Mouse (Mus musculus): ENCODE measurements around the gene Tbc1d2. TPM values are rescaled to one million over a fixed set of nuclear protein-coding genes. Genes with fewer than 3 reads are reported as not detected.
"Not testable (repeated sequence)": the region's sequence is repeated elsewhere in the genome, so short reads cannot be mapped to it uniquely, and the experiment has no call there.

Gene Tbc1d2
- polyA plus RNA-seq, 1 experiment from 2014 or later = 3.1 TPM

DNA sequence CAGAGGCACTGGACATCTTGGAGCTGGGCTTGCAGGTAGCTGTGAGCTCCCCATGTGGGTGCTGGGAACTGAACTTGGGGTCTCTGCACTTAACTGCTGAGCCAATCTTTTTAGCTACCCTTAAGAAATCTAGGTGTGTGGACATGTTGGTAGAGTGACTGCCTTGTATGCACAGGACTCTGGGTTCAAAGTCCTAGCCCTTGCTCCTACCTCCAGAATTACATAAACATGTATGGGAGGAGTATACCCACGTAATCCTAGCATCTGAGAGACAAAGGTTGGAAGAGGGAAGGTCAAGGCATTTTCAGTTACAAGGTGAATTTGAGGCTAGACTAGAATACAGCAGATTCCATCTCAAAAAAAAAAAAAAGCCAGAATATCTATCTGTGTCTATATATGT lies 5.3 kb upstream of the Tbc1d2 start:
- no peak overlapping the region for H3K9ac ChIP-seq (ENCODE audit: low read length)
- no peak overlapping the region for H3K4me2 ChIP-seq (ENCODE audit: low read depth, low read length)
- no peaks in the 10 kb centered on the region for H3K4me1 ChIP-seq (ENCODE audit: control insufficient read depth, insufficient read depth, low read length)
- 59% methylated on average over 1 of the region's 1 CpGs for WGBS
- ATAC-seq (ENCODE audit: insufficient read depth, low FRiP score) = no peak
- H3K27me3 ChIP-seq (ENCODE audit: control insufficient read depth, insufficient read depth, low read length) = peaks cover 6% of the 10 kb centered on the region; the same call in 1 of the 2 replicates
- H3K36me3 ChIP-seq (ENCODE audit: control insufficient read depth, insufficient read depth, low read length) = no peaks in the 10 kb centered on the region
- no peak overlapping the region for H3K4me3 ChIP-seq (replicated peaks; ENCODE audit: low read length)
- H3K27ac ChIP-seq (ENCODE audit: low read length) = no peak overlapping the region
- no peaks in the 10 kb centered on the region for H3K9me3 ChIP-seq (replicated peaks; ENCODE audit: control insufficient read depth, low read length)

GRCm38 (mm10) chr4:46649161-46649560 lies 848 bp downstream of the Tbc1d2 start:
- Histone ChIP-seq H3K27ac (ENCODE audit: low read length) (peak overlapping the region; percentile 26; the same call in 1 of the 2 replicates), H3K9ac (ENCODE audit: low read length) (peak overlapping the region; percentile 76), H3K4me3 (replicated peaks; ENCODE audit: low read length) (peak overlapping the region; percentile 58), H3K4me2 (ENCODE audit: low read depth, low read length) (peak overlapping the region; percentile 96), H3K4me1 (ENCODE audit: control insufficient read depth, insufficient read depth, low read length) (peaks cover 5% of the 10 kb centered on the region; the same call in 1 of the 2 replicates), H3K27me3 (ENCODE audit: control insufficient read depth, insufficient read depth, low read length) (peaks cover 6% of the 10 kb centered on the region; the same call in 1 of the 2 replicates), H3K9me3 (replicated peaks; ENCODE audit: control insufficient read depth, low read length) (no peaks in the 10 kb centered on the region), H3K36me3 (ENCODE audit: control insufficient read depth, insufficient read depth, low read length) (no peaks in the 10 kb centered on the region)
- no peak for ATAC-seq (ENCODE audit: insufficient read depth, low FRiP score)
- WGBS = 27% methylated on average over 4 of the region's 4 CpGs

- Histone ChIP-seq H3K27me3 (ENCODE audit: control insufficient read depth, insufficient read depth, low read length) (no peaks in the 10 kb centered on the region), H3K36me3 (ENCODE audit: control insufficient read depth, insufficient read depth, low read length) (no peaks in the 10 kb centered on the region), H3K9ac (ENCODE audit: low read length) (no peak overlapping the region), H3K27ac (ENCODE audit: low read length) (peak overlapping the region; percentile 31), H3K4me3 (replicated peaks; ENCODE audit: low read length) (no peak overlapping the region), H3K4me1 (ENCODE audit: control insufficient read depth, insufficient read depth, low read length) (0 out of 2 replicates have a peak, but pooled peaks cover 2% of the 10 kb centered on the region), H3K9me3 (replicated peaks; ENCODE audit: control insufficient read depth, low read length) (no peaks in the 10 kb centered on the region), H3K4me2 (ENCODE audit: low read depth, low read length) (no peak overlapping the region)
- WGBS = 81% methylated on average over 8 of the region's 8 CpGs
- ATAC-seq (ENCODE audit: insufficient read depth, low FRiP score) = peak; percentile 16; the same call in 1 of the 2 replicates
These were observed 6.3 kb downstream of the Tbc1d2 start for GRCm38 (mm10) chr4:46643676-46644112.

DNA sequence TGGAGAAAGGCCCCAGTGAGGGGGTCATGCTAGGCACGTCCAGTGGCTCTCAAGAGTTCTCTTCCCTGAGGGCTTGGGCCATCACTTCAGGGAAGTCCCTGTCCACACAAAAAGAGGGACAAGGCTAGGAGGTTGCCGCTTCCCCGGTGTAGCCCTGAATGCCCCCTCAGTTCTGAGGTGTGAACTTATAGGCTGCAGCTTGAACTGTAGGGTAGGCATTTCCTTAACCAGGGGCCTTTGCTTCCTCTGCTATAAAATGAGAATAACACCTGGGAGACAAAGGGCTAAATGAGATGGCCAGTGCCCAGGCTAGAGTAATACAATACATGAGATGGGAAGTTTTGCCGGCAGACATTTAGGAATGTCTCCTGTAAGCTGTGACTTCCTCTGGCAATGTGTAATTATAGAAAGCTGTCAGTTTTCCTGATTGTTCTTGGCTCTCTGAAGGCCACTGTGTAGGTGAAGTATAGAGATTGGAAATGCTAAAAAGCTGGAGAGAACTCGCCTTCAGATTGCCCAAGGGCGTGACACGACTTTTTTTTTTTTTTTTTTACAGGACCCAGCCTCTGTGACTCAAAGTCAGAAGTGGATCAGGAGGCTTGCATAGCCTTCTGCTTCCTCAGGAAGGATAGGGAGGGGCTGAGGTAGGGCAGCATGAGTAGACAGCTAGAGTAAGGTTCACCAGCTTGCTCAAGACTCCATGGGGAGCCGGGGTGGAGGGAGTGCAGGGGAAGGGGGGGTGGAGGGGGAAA lies 6.9 kb downstream of the Tbc1d2 start:
- Histone ChIP-seq H3K4me1 (ENCODE audit: control insufficient read depth, insufficient read depth, low read length) (0 out of 2 replicates have a peak, but pooled peaks cover 2% of the 10 kb centered on the region), H3K27ac (ENCODE audit: low read length) (peak overlapping the region; percentile 31), H3K9ac (ENCODE audit: low read length) (no peak overlapping the region), H3K27me3 (ENCODE audit: control insufficient read depth, insufficient read depth, low read length) (no peaks in the 10 kb centered on the region), H3K4me3 (replicated peaks; ENCODE audit: low read length) (no peak overlapping the region), H3K9me3 (replicated peaks; ENCODE audit: control insufficient read depth, low read length) (no peaks in the 10 kb centered on the region), H3K4me2 (ENCODE audit: low read depth, low read length) (no peak overlapping the region), H3K36me3 (ENCODE audit: control insufficient read depth, insufficient read depth, low read length) (no peaks in the 10 kb centered on the region)
- ATAC-seq (ENCODE audit: insufficient read depth, low FRiP score) = peak; percentile 86
- 69% methylated on average over 8 of the region's 8 CpGs for WGBS

- Histone ChIP-seq H3K9me3 (replicated peaks; ENCODE audit: control insufficient read depth, low read length) (no peaks in the 10 kb centered on the region), H3K9ac (ENCODE audit: low read length) (no peak overlapping the region), H3K4me1 (ENCODE audit: control insufficient read depth, insufficient read depth, low read length) (0 out of 2 replicates have a peak, but pooled peaks cover 2% of the 10 kb centered on the region), H3K4me3 (replicated peaks; ENCODE audit: low read length) (no peak overlapping the region), H3K4me2 (ENCODE audit: low read depth, low read length) (no peak overlapping the region), H3K27ac (ENCODE audit: low read length) (no peak overlapping the region), H3K36me3 (ENCODE audit: control insufficient read depth, insufficient read depth, low read length) (no peaks in the 10 kb centered on the region), H3K27me3 (ENCODE audit: control insufficient read depth, insufficient read depth, low read length) (no peaks in the 10 kb centered on the region)
- no peak for ATAC-seq (ENCODE audit: insufficient read depth, low FRiP score)
- WGBS = 74% methylated on average over 4 of the region's 4 CpGs
These were observed 8.7 kb downstream of the Tbc1d2 start for GRCm38 (mm10) chr4:46641283-46641682.

DNA sequence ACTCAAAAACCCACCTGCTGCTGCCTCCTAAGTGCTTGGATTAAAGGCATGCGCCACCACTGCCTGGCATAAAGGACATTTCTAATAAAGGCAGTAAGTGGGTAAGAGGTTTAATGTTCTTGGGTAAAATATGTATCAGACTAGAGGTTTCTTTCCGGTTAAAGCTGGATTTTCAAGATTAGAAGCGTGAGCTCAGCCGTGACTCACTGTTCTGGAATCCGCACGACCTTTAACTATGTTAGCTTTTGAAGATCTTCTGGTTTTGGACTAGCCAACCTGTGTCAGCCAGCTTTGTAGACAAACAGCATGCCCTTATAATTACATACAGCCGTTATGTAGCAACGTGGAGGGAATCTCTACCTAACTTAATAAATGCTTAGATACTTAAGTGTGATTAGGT lies 10.1 kb downstream of the Tbc1d2 start:
- no peak for ATAC-seq (ENCODE audit: insufficient read depth, low FRiP score)
- Histone ChIP-seq H3K27ac (ENCODE audit: low read length) (no peak overlapping the region), H3K4me1 (ENCODE audit: control insufficient read depth, insufficient read depth, low read length) (0 out of 2 replicates have a peak, but pooled peaks cover 2% of the 10 kb centered on the region), H3K9me3 (replicated peaks; ENCODE audit: control insufficient read depth, low read length) (no peaks in the 10 kb centered on the region), H3K27me3 (ENCODE audit: control insufficient read depth, insufficient read depth, low read length) (no peaks in the 10 kb centered on the region), H3K4me3 (replicated peaks; ENCODE audit: low read length) (no peak overlapping the region), H3K36me3 (ENCODE audit: control insufficient read depth, insufficient read depth, low read length) (no peaks in the 10 kb centered on the region), H3K4me2 (ENCODE audit: low read depth, low read length) (no peak overlapping the region), H3K9ac (ENCODE audit: low read length) (no peak overlapping the region)
- WGBS = 57% methylated on average over 8 of the region's 8 CpGs

DNA sequence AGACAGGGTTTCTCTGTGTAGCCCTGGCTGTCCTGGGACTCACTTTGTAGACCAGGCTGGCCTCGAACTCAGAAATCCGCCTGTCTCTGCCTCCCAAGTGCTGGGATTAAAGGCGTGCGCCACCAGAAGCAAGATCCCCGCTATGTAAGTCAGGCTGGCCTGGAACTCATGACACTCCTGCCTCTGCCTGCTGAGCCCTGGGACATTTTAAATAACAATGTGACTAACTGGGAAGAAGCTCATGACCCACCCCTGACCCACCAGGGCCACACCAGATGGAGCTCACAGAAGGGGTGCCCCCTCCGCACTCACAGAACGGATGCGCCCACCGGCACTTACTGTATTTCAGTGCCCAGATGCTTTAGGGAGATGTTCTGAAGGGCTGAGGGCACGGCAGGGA lies 12.8 kb downstream of the Tbc1d2 start:
- 91% methylated on average over 10 of the region's 10 CpGs for WGBS
- H3K4me2 ChIP-seq (ENCODE audit: low read depth, low read length) = not testable (repeated sequence)

GRCm38 (mm10) chr4:46635702-46636430 lies 14.1 kb downstream of the Tbc1d2 start:
- Histone ChIP-seq H3K4me2 (ENCODE audit: low read depth, low read length) (no peak overlapping the region), H3K9me3 (replicated peaks; ENCODE audit: control insufficient read depth, low read length) (no peaks in the 10 kb centered on the region), H3K27me3 (ENCODE audit: control insufficient read depth, insufficient read depth, low read length) (no peaks in the 10 kb centered on the region), H3K9ac (ENCODE audit: low read length) (no peak overlapping the region), H3K36me3 (ENCODE audit: control insufficient read depth, insufficient read depth, low read length) (no peaks in the 10 kb centered on the region), H3K4me3 (replicated peaks; ENCODE audit: low read length) (no peak overlapping the region), H3K27ac (ENCODE audit: low read length) (no peak overlapping the region), H3K4me1 (ENCODE audit: control insufficient read depth, insufficient read depth, low read length) (0 out of 2 replicates have a peak, but pooled peaks cover 2% of the 10 kb centered on the region)
- WGBS = 76% methylated on average over 16 of the region's 16 CpGs
- no peak for ATAC-seq (ENCODE audit: insufficient read depth, low FRiP score)

More for the DNA sequence above, 12.8 kb downstream of the Tbc1d2 start:
- H3K27me3 ChIP-seq (ENCODE audit: control insufficient read depth, insufficient read depth, low read length); H3K4me1 ChIP-seq (ENCODE audit: control insufficient read depth, insufficient read depth, low read length); H3K4me3 ChIP-seq (replicated peaks; ENCODE audit: low read length); H3K9me3 ChIP-seq (replicated peaks; ENCODE audit: control insufficient read depth, low read length); H3K36me3 ChIP-seq (ENCODE audit: control insufficient read depth, insufficient read depth, low read length); ATAC-seq (ENCODE audit: insufficient read depth, low FRiP score); H3K9ac ChIP-seq (ENCODE audit: low read length); H3K27ac ChIP-seq (ENCODE audit: low read length): not testable (repeated sequence)

DNA sequence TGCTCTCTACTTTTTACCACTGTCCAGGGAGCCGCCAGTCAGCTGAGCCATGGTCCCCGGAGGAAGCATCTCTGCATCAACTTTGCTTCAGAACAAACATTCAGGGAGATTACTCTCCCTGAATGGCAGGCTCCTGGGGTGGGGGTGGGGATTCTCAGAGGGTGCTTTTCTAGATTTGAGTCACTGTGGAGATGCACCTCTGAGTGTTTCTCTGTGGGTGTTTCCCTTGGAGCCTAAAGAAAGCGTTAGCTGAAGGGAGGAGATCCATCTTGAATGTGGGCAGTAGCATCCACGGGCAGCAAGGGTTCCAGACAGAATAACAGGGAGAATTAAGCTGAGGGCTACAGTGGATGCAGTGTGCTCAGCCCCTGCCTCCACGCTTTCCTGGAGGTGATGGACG lies 15.1 kb downstream of the Tbc1d2 start:
- Histone ChIP-seq H3K9ac (ENCODE audit: low read length) (no peak overlapping the region), H3K27me3 (ENCODE audit: control insufficient read depth, insufficient read depth, low read length) (no peaks in the 10 kb centered on the region), H3K9me3 (replicated peaks; ENCODE audit: control insufficient read depth, low read length) (no peaks in the 10 kb centered on the region), H3K4me3 (replicated peaks; ENCODE audit: low read length) (no peak overlapping the region), H3K36me3 (ENCODE audit: control insufficient read depth, insufficient read depth, low read length) (no peaks in the 10 kb centered on the region), H3K27ac (ENCODE audit: low read length) (no peak overlapping the region), H3K4me2 (ENCODE audit: low read depth, low read length) (no peak overlapping the region), H3K4me1 (ENCODE audit: control insufficient read depth, insufficient read depth, low read length) (0 out of 2 replicates have a peak, but pooled peaks cover 2% of the 10 kb centered on the region)
- no peak for ATAC-seq (ENCODE audit: insufficient read depth, low FRiP score)
- 48% methylated on average over 6 of the region's 6 CpGs for WGBS

Data from stomach, embryonic 16.5 days (tissue).